Mouse (Mus musculus): ENCODE data around the gene Zfp362.
A peak's percentile ranks its signal among the peaks of the same experiment; 100 is the strongest.

Gene Zfp362

DNA sequence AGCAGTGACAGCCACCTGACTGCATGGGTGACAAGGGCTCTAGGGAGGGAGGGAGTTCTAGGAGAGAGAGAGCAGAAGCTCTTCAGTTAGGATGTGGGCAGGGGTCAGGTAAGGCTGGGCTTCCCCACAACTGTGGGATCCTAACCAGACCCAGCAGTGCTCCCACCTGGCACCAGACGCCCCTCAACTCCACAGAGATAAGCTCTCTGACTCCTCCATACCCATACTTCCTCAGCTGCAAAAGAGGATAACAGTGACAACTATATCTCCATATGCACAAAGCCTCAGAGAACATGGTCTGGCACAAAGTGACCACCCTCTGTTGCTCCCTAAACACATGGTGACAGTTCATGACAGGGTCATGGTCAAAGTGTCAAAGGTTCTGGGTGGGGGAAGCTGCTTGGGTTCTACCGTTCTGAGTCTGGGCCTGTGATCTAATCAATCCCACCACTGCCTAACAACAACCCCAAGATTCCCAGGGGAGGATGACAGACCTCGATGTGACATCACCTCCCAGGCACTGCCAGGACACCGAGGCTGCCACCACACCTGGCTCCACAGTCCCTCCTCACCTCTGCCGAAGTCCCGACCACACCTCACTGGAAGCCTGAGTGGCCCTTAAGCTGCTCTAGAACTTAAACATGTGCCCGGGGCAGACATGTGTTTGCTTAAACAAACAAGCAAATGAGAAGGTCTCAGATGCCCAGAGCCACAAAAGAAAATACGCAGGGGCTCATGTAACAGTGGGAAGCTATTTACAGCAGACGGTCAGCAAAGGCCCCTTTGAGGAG, 4.0 kb downstream of the Zfp362 start:
- DNase-seq (ENCODE audit: low read depth, low spot score), result no peak

DNA sequence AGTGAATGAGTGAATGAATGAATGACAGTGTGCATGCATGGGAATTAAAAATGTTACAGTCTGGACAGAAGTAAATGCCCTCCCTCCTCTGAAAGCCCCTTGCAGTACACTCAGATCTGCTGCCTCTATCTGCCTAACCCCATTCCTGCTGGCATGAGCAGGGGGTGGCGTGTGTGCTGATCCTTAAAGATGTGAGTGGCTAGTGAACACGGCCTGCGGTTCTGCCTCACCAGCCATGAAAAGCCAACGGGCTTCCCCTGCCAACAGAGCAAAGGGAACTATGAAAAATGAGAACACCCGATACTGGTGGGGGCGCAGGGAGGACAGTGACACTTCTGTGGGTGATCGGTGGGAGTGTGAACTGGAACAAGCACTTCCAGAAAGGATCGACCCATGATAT, 9.1 kb downstream of the Zfp362 start:
- DNase-seq (ENCODE audit: low read depth, low spot score), result no peak

DNA sequence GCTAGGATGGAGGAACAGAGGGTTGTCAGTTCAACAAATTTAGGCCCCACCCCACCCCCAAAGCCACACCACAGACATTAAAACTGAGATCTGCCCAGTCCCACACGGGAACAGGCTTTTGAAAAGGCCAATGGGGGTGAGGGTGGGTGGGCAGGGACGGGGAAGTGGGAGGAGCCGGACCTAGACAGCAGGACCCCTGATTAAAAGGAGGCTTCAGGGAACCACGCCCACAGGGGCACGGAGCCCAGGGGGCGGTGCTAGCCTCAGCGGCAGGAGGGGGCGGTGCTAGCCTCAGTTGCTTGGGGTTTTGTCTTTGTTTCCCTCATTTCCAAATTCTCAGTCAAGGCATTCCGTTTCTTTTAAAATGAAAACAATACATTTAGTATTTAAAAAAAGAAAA, 10.2 kb downstream of the Zfp362 start:
- DNase-seq (ENCODE audit: low read depth, low spot score), result no peak

DNA sequence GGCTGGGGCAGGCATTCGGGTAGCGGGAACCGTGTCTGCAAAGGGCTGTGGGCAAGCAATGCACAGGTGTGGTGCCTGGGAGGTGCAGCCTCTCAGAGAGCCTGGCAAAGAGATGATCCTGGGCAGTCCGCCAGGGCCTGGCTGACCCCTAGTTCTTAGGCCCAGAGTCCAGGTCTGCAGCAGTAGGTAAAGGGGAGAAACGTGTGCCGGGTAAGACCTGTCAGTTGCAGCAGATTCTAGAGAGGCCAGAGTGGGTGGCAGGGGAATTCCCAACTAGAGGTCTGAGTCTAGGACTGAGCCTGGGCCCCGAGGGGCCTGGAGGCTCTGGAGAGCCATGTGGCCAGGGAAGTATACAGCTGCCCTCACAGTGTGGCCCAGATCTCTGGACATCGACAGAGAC, 11.6 kb downstream of the Zfp362 start:
- DNase-seq (ENCODE audit: low read depth, low spot score), result peak; percentile 26

DNA sequence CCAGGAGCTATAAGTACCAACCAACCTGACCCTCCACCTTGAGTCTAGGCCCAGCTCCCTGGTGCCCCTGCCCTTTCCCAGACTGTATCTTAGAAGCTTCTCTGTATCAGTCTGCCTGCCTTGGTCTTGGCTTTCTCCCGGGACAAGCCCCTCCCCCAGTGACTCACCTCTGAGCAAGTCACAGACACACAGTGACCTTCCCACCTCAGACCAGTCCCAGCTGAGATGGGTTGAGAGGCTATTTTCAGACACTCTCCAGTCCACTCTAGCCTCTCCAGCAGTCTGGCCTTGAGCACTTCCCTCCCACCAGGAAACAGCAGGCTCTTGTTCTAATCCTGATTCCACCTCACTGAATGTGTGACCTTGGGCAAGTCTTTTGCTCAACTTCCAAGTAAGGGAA, 12.1 kb downstream of the Zfp362 start:
- DNase-seq (ENCODE audit: low read depth, low spot score), result no peak

DNA sequence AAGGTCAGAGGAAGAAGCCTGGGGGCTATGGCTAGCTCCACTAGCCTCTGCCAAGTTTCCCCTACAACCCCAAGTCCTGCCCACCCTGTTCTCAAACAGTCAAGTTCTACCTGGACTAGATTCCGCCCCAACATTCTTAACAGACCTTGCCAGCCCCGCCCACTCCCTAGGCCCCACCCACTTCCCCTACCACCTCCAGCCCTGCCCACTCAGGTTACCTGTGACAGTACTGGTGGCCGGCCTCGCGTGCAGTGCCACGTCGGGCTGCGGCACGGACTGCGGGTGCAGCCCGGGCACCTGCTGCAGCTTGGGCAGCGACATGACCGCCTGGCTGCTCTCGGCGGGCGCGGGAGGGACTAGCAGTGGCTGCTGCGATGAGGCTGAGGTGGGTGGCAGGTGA, 16.2 kb downstream of the Zfp362 start:
- no peak for DNase-seq (ENCODE audit: low read depth, low spot score)

DNA sequence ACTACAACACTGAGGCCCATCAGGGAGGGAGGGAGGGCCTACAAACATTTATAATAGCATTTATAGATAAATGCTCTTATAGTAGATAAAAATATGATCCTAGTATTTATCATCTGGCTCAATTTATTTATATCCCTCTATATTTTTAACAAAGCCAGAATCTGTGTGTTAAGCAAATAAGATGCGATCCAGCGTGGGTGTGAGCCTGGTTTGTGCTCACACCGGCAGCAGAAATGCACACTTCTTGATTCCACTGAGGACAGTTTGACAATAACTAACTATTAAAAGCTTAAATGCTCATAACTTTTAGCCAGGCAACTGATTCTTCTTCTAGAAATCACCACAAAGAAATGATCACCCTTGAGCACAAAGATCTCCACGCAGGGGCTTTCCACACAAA, 17.7 kb downstream of the Zfp362 start:
- DNase-seq (ENCODE audit: low read depth, low spot score), result peak; percentile 57

DNA sequence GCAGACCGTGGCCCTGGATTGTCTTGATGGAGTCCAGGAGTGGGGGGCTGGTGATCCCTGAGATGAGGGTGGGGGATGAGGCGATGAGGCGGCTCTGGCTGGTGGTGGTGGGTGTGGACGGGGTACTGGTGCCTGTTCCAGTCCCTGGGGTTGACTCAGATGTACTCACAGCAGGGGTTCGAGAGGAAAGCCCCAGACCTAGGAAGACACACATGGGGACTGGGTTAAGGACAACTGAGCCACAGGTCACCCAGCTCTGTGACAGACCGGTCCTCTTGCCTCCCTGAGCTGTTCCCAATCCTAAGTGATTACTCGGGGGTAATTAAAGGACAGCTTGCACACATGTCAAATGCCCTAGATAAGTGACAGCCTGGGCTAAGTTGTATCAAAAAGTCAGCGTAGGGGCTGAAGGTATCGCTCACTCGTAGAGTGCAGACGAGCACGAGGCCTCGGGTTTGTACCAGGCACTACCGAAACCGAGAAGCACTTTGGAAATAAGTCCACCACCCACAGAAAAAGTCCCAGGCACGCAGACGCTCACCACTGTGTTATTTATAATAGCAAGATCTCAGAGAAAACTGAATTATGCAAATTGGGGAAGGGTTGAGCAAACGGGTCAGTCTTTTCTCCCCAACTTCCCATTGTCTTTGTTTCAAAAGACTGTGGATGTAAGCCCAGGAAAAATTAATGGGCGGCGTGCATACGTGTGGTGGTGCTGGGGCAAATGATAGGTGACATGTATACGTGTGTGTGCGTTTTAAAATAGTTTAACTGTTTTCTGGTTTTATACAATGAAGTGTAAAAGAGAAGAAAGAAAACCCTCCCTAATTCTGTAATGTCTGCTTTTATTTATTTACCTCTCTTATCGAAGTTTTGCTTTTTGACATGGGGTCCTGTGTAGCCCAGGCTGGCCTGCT, 18.6 kb downstream of the Zfp362 start:
- peak; percentile 60 for DNase-seq (ENCODE audit: low read depth, low spot score)

DNA sequence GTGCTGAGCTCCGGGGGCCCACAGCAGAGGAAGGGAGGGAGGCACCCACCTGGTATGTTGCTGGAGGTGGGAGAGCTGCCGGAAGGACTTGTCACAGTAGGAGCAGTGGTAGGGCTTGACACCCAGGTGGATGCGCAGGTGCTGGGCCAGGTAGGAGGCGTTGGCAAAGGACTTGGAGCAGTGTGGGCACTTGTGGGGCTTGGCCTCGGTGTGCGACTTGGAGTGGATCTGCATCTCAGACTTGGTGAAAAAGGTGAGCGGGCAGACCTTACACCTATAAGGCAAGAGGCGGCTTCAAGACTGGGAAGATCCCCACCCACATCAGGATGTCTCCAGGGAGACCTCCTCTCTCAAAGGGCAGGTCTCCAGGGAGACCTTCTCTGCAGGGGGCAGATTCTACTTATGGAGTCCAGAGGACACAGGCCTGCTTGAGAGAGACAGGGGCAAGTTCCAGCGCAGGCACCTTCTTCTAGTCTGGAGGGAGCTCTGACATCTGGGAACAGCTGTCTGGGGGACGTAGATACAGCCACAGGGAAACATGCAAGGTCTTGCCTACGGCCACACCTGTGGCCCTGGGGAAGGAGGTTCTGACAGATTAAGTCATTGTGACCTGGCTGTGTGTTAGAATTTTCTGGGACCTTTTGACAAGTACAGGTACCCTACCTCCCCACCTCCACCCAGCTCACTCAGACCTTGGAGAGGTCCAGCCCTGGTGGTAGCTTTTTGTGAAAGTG, 19.8 kb downstream of the Zfp362 start:
- DNase-seq (ENCODE audit: low read depth, low spot score), result no peak

DNA sequence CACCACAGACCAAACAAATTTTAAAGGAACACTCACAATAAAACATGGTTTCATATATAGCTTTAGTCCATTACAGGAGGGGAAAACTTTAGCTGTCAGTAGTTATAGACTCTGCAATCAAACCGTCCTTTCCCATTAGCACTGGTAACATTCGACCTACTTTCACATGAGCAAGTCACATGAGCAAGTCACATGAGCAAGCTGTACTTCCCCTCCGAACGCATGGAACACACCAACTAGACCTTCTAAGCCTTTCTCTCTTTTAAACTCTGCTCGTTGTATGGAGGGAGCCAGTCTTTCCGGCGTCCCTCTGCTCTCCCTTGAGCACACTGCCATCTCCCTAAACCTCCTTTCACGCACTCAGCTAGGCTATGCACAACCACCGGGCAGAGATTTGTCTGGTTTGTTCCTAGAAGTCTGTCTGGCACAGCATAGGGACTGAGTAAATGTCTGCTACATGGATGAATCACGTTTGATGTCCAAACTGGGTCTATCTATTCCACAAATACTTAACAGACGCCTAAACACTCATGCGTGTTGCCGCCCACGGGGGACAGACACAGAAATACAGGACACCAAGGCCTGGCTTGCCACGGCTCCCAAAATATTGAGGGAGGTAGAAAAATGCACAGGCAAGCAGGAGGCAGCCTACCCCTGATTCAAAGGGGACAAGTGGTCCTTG, 20.8 kb downstream of the Zfp362 start:
- DNase-seq (ENCODE audit: low read depth, low spot score), result peak; percentile 73

DNA sequence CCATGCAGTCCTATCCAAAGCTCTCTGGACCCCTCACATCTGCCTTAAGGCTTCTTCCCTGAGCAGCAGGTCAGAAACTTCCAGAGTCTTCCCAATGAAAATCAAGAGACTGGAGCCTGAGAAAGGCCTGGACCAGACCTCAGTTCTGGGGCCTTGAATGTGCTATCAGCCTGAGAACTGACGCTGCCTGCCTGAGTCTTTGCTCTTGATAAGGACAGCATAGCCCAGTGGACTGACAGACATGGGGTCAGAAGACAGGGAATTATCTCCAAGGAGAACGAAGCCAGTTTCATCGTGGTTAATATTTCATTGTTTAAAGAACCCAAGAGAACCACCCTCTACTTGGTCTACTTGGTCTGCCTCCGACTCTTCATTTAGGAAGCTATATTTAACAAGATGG, 23.2 kb downstream of the Zfp362 start:
- no peak for DNase-seq (ENCODE audit: low read depth, low spot score)

DNA sequence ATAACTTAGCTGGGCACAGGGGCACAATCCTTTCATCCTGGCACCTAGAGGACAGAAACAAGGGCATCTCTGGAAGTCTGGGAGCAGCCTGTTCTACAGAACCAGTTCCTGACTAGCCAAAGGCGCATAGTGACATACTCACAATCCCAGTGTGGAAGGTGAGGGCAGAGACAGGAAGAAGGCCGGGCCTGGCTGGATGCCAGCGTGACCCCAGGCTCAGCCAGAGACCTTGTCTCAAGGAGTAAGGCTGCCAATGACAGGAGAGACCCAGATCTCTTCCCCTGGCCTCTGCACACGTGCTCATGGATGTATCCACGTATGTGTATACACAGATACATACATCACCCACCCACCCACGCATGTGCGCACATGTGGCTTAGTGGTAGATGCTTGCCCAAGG, 23.8 kb downstream of the Zfp362 start:
- DNase-seq (ENCODE audit: low read depth, low spot score), result no peak

DNA sequence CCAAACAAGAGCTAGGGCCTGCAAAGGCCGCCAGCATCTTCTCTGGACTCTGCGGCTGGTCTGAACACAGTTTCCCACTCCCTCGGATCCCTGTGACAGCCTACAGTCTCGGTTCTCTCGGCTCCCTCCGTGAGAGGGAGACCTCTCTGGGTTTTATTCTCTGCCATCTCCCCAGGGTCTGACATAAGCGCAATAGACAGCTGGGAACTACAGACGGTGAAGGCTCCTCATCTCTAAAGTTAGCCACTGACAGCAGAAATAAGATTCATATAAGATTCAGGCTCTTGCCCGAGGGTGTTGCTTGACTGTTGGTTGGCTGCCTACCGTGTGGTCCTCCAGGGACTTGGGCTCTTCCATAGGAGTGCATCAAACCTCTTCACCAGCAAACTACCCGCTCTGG, 28.3 kb downstream of the Zfp362 start:
- peak; percentile 49 for DNase-seq (ENCODE audit: low read depth, low spot score)

DNA sequence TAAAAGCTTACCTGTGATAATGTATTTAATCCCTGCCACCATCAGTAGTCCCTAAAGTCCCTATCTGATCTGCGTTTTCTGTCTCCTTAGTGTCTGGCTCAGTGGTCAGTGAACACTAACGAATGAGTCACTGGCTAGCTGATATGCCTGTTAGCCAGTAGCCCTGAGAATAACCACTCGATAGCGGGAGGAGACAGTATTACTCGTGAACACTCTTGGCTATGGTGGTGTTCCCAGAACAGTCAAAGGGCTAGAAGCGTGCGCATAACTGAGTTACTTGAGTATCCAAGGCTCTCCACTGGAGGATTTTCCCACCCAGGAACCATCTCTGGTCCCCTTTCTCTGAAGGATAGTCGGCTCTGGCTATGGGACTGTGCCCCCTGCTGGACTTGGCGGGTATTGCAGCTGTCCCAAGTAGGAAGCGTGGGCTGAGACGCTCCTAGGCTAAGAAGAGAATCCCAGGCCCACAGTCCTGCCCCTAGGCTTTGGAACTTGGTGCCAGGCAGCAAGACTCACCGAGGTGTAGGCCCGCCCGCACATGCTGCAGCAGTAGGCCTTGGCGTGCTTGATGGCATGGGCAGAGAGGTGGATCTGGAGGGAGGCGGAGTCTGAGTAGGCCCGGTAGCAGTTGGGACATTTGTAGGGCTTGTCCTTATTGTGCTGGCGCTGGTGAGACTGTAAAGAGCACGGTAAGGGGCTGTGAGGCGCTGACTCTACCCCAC, 29.1 kb downstream of the Zfp362 start:
- peak; percentile 78 for DNase-seq (ENCODE audit: low read depth, low spot score)

DNA sequence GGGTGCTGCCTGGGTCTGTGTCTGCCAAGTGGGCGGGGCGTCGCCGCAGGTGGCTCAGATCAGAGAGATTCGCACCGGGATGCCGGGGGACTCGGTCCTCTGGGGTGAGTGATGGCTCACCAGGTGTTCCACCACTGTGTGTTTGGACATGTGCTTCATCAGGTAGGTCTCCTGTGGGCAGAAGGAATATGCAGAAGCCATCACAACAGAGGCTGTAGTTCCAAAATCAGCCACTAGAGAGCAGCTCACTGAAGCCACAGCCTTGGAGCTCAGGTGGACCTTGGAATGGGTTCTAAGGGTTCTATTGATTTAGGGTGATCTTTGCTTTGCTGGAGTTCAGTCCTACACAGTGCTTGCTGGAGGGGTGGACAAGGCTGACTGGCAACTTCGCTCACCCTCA, 31.4 kb downstream of the Zfp362 start:
- peak; percentile 75 for DNase-seq (ENCODE audit: low read depth, low spot score)

DNA sequence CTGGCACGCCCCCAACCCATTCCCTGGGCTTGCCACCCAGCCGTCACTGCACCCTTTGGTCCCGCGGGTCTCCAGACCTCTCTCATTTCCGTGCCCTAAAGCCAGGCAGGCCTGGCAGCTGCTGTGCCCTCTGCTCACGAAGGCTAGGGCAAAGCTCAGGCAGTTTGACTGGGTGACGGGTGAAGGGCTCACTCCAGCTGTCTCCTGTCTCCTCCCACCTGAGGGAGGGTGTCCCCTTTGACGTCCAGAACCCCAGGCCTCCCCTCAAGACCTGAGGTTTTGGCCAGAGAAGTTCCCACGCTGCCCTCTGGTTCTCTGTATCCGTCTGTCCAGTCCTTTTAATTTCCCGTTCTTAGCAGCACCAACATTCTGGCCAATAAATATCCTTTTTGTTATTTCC, 32.0 kb downstream of the Zfp362 start:
- DNase-seq (ENCODE audit: low read depth, low spot score), result no peak

DNA sequence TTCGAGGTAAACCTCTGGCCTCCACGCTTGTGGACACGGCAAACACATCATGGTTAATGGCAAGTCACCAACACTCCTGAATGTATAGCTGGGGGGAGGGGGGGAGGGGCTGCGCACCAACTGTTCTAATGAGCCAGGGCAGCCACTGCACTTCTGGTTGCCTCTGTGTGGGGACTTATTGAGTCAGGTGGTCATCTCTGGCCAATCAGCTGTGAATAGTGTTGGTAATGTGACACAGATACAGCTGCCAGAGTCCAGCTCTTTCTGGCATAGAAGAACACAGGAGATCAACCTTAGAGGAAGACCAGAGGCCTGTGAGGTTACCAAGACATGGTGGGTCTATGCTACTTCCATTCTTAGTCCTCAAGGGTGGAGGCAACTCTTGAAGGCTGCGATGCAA, 35.1 kb downstream of the Zfp362 start:
- DNase-seq (ENCODE audit: low read depth, low spot score), result no peak

DNA sequence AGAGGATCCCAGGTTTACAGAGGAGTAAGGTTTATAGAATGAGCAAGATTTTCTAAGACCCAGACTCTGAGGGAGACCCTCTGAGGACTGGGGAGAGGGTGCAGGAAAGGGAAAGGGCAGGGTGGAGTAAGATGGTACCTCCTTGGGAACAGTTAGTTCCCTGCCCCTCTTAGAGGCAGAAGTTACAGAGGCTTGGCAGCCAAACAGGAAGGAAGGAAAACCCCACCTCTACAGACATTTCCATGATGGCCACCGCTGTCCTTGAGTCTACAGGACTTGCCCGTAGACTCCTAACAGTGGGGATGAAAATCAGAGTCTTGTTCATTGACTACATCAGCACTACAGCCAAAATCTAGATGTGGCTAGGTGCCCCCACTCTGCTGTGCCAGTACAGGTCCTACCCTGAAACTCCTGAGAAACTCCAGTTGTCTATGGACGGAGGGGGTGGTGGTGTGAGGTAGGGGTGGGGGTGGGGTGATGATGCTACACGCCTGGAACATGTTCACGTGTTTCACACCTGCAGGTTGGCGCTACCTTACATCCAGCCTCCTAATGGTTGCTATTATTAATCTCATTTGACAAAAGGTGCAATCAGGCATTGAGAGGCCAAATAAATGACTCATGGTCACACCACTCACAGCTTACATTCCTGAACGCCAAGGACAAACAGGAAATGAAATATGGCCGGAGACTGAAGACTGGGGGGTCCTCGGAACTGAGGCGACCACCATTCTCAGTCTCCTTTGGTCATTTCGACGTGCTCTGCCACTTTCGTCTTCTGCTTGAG, 36.1 kb downstream of the Zfp362 start:
- no peak for DNase-seq (ENCODE audit: low read depth, low spot score)

DNA sequence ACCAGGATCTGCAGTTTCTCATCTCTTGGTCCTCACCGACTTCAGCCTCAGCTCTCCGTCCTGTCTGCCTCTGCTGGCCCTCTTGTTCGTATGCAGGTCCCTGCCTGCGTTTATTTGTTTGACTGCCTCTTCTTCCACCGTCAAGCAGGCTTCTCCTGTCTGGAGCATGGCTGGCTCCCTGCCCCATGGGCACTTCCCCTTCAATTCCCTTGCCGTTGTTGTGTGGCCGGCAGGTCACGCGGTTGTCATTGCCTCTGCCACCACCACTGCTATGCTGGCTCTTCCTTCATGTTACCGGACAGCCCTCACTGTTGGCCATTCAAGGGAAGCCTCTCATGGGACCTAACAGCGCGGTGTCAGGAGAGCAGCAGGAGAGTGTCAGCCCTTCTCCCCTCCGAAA, 37.7 kb downstream of the Zfp362 start:
- DNase-seq (ENCODE audit: low read depth, low spot score), result no peak

DNA sequence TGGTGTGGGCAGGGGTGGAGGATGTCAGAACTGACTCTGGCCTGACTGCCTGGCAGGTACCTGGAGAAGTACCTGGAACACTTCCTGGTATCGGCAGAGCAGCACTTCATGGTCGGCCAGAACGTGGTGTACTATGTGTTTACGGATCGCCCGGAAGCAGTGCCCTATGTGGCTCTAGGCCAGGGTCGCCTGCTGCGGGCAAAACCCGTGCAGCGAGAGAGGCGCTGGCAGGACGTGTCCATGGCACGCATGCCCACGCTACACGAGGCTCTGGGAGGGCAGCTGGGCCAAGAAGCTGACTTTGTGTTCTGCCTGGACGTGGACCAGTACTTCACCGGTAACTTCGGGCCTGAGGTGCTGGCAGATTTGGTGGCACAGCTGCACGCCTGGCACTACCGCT, 38.9 kb downstream of the Zfp362 start:
- DNase-seq (ENCODE audit: low read depth, low spot score), result no peak

Data from brain, adult 2 months (tissue).